Mouse (Mus musculus): Measurements from ENCODE around the gene Endod1.

The Endod1 gene

DNA sequence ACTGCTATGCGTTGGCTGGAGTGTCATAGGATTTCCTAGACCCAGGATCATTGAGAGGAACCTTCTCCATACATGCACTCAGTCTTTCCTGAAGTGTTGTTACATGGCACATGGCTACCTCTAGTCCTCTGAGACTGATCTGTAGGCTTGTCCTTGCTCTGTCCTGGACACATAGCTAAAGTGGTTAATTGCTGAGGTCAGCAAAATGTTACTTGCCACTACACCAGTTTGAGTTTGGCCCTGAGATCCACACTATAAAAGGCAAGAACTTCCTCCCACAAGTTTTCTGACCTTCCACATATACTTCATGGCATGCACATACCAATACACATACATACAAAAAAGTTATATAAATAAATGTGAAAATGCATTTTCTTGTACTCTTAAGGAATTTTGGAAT lies 64.7 kb downstream of the Endod1 start:
- DNase-seq (ENCODE audit: low spot score) = no peak

DNA sequence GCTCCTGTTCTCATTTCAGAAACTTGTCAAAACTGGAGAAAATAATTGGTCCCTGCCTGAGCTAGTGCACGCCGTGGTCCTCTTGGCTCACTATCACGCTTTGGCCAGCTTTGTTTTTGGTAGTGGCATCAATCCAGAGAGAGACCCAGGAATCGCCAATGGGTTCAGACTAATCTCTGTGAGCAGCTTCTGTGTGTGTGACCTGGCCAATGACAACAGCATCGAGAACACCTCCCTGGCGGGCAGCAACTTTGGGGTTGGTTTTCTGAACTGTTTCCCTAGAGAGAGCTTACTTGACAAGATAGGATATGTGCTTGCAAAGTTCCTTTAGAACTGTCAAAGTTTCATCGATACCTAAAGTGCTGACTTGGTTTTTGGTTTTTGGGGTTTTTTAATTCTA lies 66.8 kb downstream of the Endod1 start:
- no peak for DNase-seq (ENCODE audit: low spot score)

DNA sequence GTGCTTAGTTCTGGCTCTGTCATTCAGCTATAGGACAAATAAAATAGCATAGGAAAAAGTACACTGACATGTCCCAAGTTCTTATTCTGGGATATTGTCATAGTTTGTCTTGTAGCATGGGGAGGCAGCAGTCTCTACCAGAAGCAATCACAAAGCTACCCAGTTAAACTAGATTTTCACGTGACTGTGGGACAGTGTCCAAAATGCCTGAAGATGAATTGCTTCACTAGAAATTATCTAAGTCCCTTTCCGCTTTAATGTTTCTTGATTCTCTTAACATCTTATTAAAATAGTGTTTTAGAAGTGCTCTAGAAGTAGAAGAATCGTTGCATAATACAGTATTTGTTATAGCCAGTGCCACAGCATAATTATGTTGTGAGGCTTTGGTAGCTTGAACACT lies 67.3 kb downstream of the Endod1 start:
- no peak for DNase-seq (ENCODE audit: low spot score)

DNA sequence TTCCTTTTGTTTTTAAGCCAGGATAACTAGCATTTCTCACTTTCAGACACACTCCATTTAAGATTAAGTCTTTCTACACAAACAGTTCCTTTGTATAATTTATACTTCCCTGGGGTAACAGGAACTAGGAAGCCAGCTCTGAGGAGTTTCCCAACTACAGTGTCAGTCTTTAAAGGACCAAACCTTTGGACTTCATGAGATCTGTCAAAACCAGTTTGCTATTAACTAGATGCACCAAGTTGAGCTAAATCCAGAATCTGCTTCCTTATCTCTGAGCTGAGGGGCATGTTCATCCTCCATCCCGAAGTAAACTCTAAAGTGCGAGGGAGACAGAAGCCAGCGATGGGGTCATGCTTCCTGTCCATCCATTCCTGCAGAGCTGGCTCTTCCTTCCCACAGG lies 74.0 kb downstream of the Endod1 start:
- no peak for DNase-seq (ENCODE audit: low spot score)

DNA sequence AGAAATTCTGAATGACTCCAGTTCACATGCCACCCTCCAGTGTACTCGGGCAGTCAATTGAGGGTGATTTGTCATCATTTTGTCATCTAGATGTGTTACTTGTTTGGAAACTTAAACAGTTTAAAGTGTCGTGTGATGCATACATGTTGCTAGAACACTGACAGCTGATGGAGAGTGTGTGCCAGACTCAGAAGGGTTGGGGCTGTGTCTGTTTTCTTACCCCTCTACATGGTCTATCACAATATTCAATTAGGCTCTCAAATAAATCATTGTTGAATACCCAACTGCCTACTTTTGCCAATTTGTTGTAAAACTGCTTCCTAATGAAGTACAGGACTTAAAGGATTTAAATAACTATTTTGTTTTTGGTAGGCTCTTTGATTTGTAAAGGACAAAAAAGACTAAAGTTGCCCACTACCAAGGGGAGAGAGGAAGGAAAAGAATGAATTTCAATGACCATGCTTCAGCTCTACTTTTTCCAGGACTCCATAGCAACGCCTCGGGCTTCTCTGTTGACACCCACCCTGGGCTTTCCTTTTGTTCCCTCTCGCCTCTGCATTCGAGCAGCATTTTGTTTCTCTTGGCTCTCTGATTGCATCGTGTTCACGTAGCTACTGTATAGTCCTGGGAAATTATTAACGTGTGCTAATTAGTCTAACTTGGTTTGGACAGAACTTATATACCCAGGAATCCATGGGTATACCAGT lies 76.9 kb downstream of the Endod1 start:
- no peak for DNase-seq (ENCODE audit: low spot score)
